Mouse (Mus musculus): Measurements from ENCODE around the gene Parp6. TPM values are rescaled to one million over a fixed set of nuclear protein-coding genes. Genes with fewer than 3 reads are reported as not detected.

Parp6 gene
- 10 to 100 TPM; 26.5 to 30.5 TPM for total RNA-seq (2023)

GRCm38 (mm10) chr9:59616622-59617306 is at the start of gene Parp6:
Gene Parp6, plus strand, starts transcription at chr9:59617284.

GRCm38 (mm10) chr9:59577844-59578504 is 39.1 kb upstream of the Parp6 start, which contains the start of gene Celf6:
Gene Celf6, plus strand, starts transcription at chr9:59577917.

GRCm38 (mm10) chr9:59655958-59656634 is 39.0 kb downstream of the Parp6 start, which contains the start of gene Pkm:
Gene Pkm, plus strand, starts transcription at chr9:59656368.

GRCm38 (mm10) chr9:59679678-59680533 is 62.8 kb downstream of the Parp6 start, which contains the start of gene Gramd2:
Gene Gramd2, plus strand, starts transcription at chr9:59680144.

Other genes starting within 250 kb of the Parp6 start
- gene Arih1, start 130.7 kb upstream of the Parp6 start, total RNA-seq (2023) = 100 to 1,000 TPM; 111 to 117 TPM
- gene Hexa, start 77.7 kb upstream of the Parp6 start, total RNA-seq (2023) = 100 to 1,000 TPM; 135 to 145 TPM
- 1 to 10 TPM; 6.1 to 7.3 TPM for gene Tmem202, start 77.4 kb upstream of the Parp6 start, total RNA-seq (2023)
- under 1 TPM in 1 of 2 experiments, not detected in 1; 0.13 TPM for gene Celf6, start 39.4 kb upstream of the Parp6 start, total RNA-seq (2023)
- gene Pkm, start 39.1 kb downstream of the Parp6 start, total RNA-seq (2023) = 1,000 to 10,000 TPM; 1,039 to 1,064 TPM
- 1 to 10 TPM; 4.8 to 6.6 TPM for gene Gramd2, start 62.9 kb downstream of the Parp6 start, total RNA-seq (2023)
- gene Senp8, start 133.4 kb downstream of the Parp6 start, total RNA-seq (2023) = 1 to 10 TPM; 2.5 to 3.2 TPM
- 10 to 100 TPM; 15.0 to 17.8 TPM for gene Myo9a, start 133.6 kb downstream of the Parp6 start, total RNA-seq (2023)